Mouse (Mus musculus): Measurements from ENCODE around the gene Bend5.

DNA sequence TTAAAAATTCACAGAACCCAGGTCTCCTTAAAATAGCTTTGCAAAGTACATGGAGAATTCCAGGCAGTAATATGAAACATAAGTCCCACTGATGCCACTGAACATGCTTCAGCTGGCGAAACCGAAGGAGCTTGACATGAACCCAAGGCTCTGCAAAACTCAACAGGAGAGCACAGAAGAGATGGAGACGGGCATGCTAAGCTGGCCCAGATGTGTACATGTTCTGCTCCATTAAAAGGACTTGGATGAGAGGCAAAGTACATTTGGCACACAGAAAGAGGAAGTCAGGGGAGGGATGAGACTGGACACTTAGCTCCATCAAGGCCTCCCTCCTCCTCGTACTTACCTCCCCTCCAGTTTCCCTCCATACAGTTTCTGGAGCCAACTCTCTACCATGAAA, 4.1 kb upstream of the Bend5 start:
- TF ChIP-seq CTCF (IDR thresholded peaks at IDR 0.05; ENCODE audit: low read depth, low read length), result no peak
- no peak for TF ChIP-seq GATA1 (IDR thresholded peaks at IDR 0.05; ENCODE audit: borderline replicate concordance, low read length)
- TF ChIP-seq TAL1 (conservative IDR thresholded peaks at IDR 0.05; ENCODE audit: low read depth, low read length), result no peak
